Mouse (Mus musculus): ENCODE data around the gene Ptprk. TPM values are rescaled to one million over a fixed set of nuclear protein-coding genes. Genes with fewer than 3 reads are reported as not detected.

Ptprk gene
- total and polyA plus RNA-seq, 2 experiments from 2014 or later: 25.4 to 43.4 TPM

GRCm38 (mm10) chr10:28463706-28464105 lies 389.1 kb downstream of the Ptprk start:
- H3K4me2 ChIP-seq (ENCODE audit: low read depth, low read length, poor library complexity, severe bottlenecking): no peak overlapping the region
- H3K27ac ChIP-seq (ENCODE audit: low read depth, low read length): no peak overlapping the region
- no peaks in the 10 kb centered on the region for H3K4me1 ChIP-seq (ENCODE audit: insufficient read depth, low read length)
- WGBS: 96% methylated on average over 1 of the region's 1 CpGs
- no peak overlapping the region for H3K9ac ChIP-seq (replicated peaks; ENCODE audit: low read length, poor library complexity, severe bottlenecking)
- TF ChIP-seq CTCF (IDR thresholded peaks at IDR 0.05): no peak
- no peaks in the 10 kb centered on the region for H3K27me3 ChIP-seq (ENCODE audit: insufficient read depth, low read length)
- no peak overlapping the region for H3K4me3 ChIP-seq (ENCODE audit: low read depth, low read length)
- no peak for DNase-seq (ENCODE audit: low spot score)
- no peaks in the 10 kb centered on the region for H3K9me3 ChIP-seq (ENCODE audit: low read length)
- no peak for ATAC-seq (ENCODE audit: low FRiP score)
- H3K36me3 ChIP-seq (ENCODE audit: insufficient read depth, low read length): no peaks in the 10 kb centered on the region

GRCm38 (mm10) chr10:28464766-28465548 lies 390.3 kb downstream of the Ptprk start:
- Histone ChIP-seq H3K4me2 (ENCODE audit: low read depth, low read length, poor library complexity, severe bottlenecking) (no peak overlapping the region), H3K36me3 (ENCODE audit: insufficient read depth, low read length) (no peaks in the 10 kb centered on the region), H3K9me3 (ENCODE audit: low read length) (no peaks in the 10 kb centered on the region), H3K9ac (replicated peaks; ENCODE audit: low read length, poor library complexity, severe bottlenecking) (no peak overlapping the region), H3K27ac (ENCODE audit: low read depth, low read length) (no peak overlapping the region), H3K27me3 (ENCODE audit: insufficient read depth, low read length) (no peaks in the 10 kb centered on the region), H3K4me1 (ENCODE audit: insufficient read depth, low read length) (no peaks in the 10 kb centered on the region), H3K4me3 (ENCODE audit: low read depth, low read length) (no peak overlapping the region)
- peak; percentile 82 for DNase-seq (ENCODE audit: low spot score)
- no peak for TF ChIP-seq CTCF (IDR thresholded peaks at IDR 0.05)
- 64% methylated on average over 12 of the region's 12 CpGs for WGBS
- peak; percentile 44; the same call in 1 of the 2 replicates for ATAC-seq (ENCODE audit: low FRiP score)

- no peak overlapping the region for H3K4me3 ChIP-seq (ENCODE audit: low read depth, low read length)
- peak; percentile 73 for TF ChIP-seq CTCF (IDR thresholded peaks at IDR 0.05)
- H3K27me3 ChIP-seq (ENCODE audit: insufficient read depth, low read length): no peaks in the 10 kb centered on the region
- no peak overlapping the region for H3K9ac ChIP-seq (replicated peaks; ENCODE audit: low read length, poor library complexity, severe bottlenecking)
- ATAC-seq (ENCODE audit: low FRiP score): no peak
- no peaks in the 10 kb centered on the region for H3K9me3 ChIP-seq (ENCODE audit: low read length)
- no peaks in the 10 kb centered on the region for H3K4me1 ChIP-seq (ENCODE audit: insufficient read depth, low read length)
- H3K4me2 ChIP-seq (ENCODE audit: low read depth, low read length, poor library complexity, severe bottlenecking): no peak overlapping the region
- 28% methylated on average over 3 of the region's 3 CpGs for whole genome bisulfite sequencing
- H3K36me3 ChIP-seq (ENCODE audit: insufficient read depth, low read length): no peaks in the 10 kb centered on the region
- no peak overlapping the region for H3K27ac ChIP-seq (ENCODE audit: low read depth, low read length)
- DNase-seq (ENCODE audit: low spot score): peak; percentile 71
Observed at GRCm38 (mm10) chr10:28485574-28485973, 411.0 kb downstream of the Ptprk start.

- DNase-seq (ENCODE audit: low spot score): peak; percentile 10
- 83% methylated on average over 1 of the region's 1 CpGs for WGBS
Observed at GRCm38 (mm10) chr10:28491006-28491405, 416.4 kb downstream of the Ptprk start.

GRCm38 (mm10) chr10:28492206-28492605 lies 417.6 kb downstream of the Ptprk start:
- H3K9me3 ChIP-seq (ENCODE audit: low read length): no peaks in the 10 kb centered on the region
- H3K9ac ChIP-seq (replicated peaks; ENCODE audit: low read length, poor library complexity, severe bottlenecking): no peak overlapping the region
- no peaks in the 10 kb centered on the region for H3K4me1 ChIP-seq (ENCODE audit: insufficient read depth, low read length)
- TF ChIP-seq CTCF (IDR thresholded peaks at IDR 0.05): no peak
- no peak overlapping the region for H3K4me3 ChIP-seq (ENCODE audit: low read depth, low read length)
- WGBS: 47% methylated on average over 9 of the region's 9 CpGs
- no peak overlapping the region for H3K4me2 ChIP-seq (ENCODE audit: low read depth, low read length, poor library complexity, severe bottlenecking)
- no peak overlapping the region for H3K27ac ChIP-seq (ENCODE audit: low read depth, low read length)
- H3K36me3 ChIP-seq (ENCODE audit: insufficient read depth, low read length): no peaks in the 10 kb centered on the region
- ATAC-seq (ENCODE audit: low FRiP score) (no peak), DNase-seq (ENCODE audit: low spot score) (peak; percentile 57)
- H3K27me3 ChIP-seq (ENCODE audit: insufficient read depth, low read length): no peaks in the 10 kb centered on the region

More at GRCm38 (mm10) chr10:28491006-28491405, 416.4 kb downstream of the Ptprk start:
- H3K4me2 ChIP-seq (ENCODE audit: low read depth, low read length, poor library complexity, severe bottlenecking): no peak overlapping the region
- no peaks in the 10 kb centered on the region for H3K9me3 ChIP-seq (ENCODE audit: low read length)
- no peak for ATAC-seq (ENCODE audit: low FRiP score)
- no peaks in the 10 kb centered on the region for H3K36me3 ChIP-seq (ENCODE audit: insufficient read depth, low read length)
- H3K27ac ChIP-seq (ENCODE audit: low read depth, low read length): no peak overlapping the region
- H3K27me3 ChIP-seq (ENCODE audit: insufficient read depth, low read length): no peaks in the 10 kb centered on the region
- no peak for TF ChIP-seq CTCF (IDR thresholded peaks at IDR 0.05)
- no peak overlapping the region for H3K4me3 ChIP-seq (ENCODE audit: low read depth, low read length)
- H3K9ac ChIP-seq (replicated peaks; ENCODE audit: low read length, poor library complexity, severe bottlenecking): no peak overlapping the region
- no peaks in the 10 kb centered on the region for H3K4me1 ChIP-seq (ENCODE audit: insufficient read depth, low read length)

GRCm38 (mm10) chr10:28492870-28493269 lies 418.2 kb downstream of the Ptprk start:
- no peaks in the 10 kb centered on the region for H3K36me3 ChIP-seq (ENCODE audit: insufficient read depth, low read length)
- H3K4me1 ChIP-seq (ENCODE audit: insufficient read depth, low read length): no peaks in the 10 kb centered on the region
- TF ChIP-seq CTCF (IDR thresholded peaks at IDR 0.05): no peak
- ATAC-seq (ENCODE audit: low FRiP score) (peak; percentile 44), DNase-seq (ENCODE audit: low spot score) (peak; percentile 12)
- peak overlapping the region; percentile 39 for H3K4me2 ChIP-seq (ENCODE audit: low read depth, low read length, poor library complexity, severe bottlenecking)
- no peaks in the 10 kb centered on the region for H3K9me3 ChIP-seq (ENCODE audit: low read length)
- 9% methylated on average over 14 of the region's 14 CpGs for WGBS
- H3K4me3 ChIP-seq (ENCODE audit: low read depth, low read length): peak overlapping the region; percentile 13; the same call in 1 of the 2 replicates
- H3K27me3 ChIP-seq (ENCODE audit: insufficient read depth, low read length): no peaks in the 10 kb centered on the region
- peak overlapping the region; percentile 48 for H3K27ac ChIP-seq (ENCODE audit: low read depth, low read length)
- H3K9ac ChIP-seq (replicated peaks; ENCODE audit: low read length, poor library complexity, severe bottlenecking): no peak overlapping the region
